Mouse (Mus musculus) heart, postnatal 14 days (tissue): Measurements from ENCODE around the gene Gga2. TPM values are rescaled to one million over a fixed set of nuclear protein-coding genes. Genes with fewer than 3 reads are reported as not detected.

Experiments used
- DNase-seq, 2 experiments: peaks; one replicate each; pipeline ENCODE4 v3.0.0; 2021 to 2022
- intact Hi-C: fragments of 180-260 bp; cut with DNase I; formaldehyde crosslinking; loops from one replicate; pipeline ENCODE4 v1.15.1; 2025
- total RNA-seq, 2 experiments: library from RNA; stranded (reverse); gene quantifications; 2 replicates each; pipeline ENCODE4 v1.2.3; 2021

Gene Gga2
- total RNA-seq, 2 experiments from 2014 or later, result 28.7 to 29.6 TPM

- peak; percentile 40 to 45 for DNase-seq
- intact Hi-C loops, result no loop called here
Measured at GRCm38 (mm10) chr7:122015105-122015504, 5.9 kb downstream of the Gga2 start.

DNA sequence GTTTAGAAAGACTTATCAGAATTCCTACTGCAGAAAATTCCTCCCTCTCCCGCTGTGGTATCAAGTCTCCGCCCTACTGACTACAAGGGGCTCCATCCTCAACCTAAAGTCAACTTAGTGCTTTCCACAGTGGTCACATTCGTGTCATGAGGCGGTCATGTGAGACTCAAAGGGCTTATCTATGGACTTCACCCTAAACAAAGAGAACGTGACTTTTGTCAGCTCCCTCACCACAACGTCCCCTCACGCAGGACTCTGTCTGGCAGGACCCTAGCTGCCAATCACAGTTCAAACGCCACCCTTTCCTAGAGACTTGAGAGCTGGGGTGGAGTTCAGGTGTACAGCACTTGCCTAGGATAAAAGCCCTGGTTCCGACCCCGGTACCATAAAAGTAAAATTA is 8.1 kb downstream of the Gga2 start:
- intact Hi-C loops, result no loop called here
- no peak for DNase-seq

DNA sequence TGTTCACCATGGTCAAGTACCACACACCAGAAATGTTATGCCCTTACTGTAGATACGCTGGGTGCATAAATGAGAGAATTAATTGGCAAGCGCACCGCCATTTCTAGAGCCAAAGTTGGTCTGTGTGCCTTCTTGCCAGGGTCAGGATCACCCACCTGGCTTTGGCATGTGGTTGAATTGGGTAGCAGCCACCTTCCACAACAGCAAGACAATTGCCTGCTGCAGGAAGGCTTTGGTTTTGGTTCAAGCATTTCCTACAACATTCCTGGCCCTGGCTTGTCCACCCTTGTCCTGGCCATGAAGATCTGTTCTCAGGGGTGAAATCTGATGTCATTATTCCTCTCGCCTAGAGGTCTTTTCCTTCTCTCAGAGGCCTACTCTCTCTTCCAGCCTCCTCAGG is 8.7 kb downstream of the Gga2 start:
- peak in 1 of 2 experiments; percentile 25 for DNase-seq
- intact Hi-C loops, result no loop called here

DNA sequence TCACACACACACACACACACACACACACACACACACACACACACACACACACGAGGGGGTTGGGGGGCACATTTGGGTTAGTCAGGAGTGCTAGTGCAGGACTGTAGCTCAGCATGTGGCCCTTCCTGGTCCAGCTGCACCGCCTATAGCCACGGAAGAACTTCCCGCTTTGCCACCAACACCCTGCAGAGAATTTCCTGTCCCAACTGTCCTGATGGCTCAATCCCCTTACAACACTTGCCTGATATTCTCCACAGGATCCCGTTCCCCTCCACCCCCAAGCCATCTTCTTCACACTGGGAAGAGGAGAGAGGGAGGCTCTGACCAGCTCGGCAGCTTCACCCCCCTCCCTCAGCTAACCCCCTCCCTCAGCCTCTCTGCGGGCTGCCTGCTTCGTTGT is 20.6 kb downstream of the Gga2 start:
- DNase-seq, result no peak
- intact Hi-C loops, result no loop called here

- intact Hi-C loops, result no loop called here
- no peak for DNase-seq
Measured at GRCm38 (mm10) chr7:121995961-121996360, 25.1 kb downstream of the Gga2 start.

GRCm38 (mm10) chr7:121981307-121981871 is 39.6 kb downstream of the Gga2 start, which contains the start of gene Cog7:
Gene Cog7, minus strand, starts transcription at chr7:121981711.
- peak; percentile 94 to 95 for DNase-seq
- intact Hi-C loops, result no loop called here

GRCm38 (mm10) chr7:121975031-121975430 is 46.0 kb downstream of the Gga2 start:
- intact Hi-C loops, result no loop called here

GRCm38 (mm10) chr7:121971698-121972097 is 49.3 kb downstream of the Gga2 start:
- intact Hi-C loops, result no loop called here
- DNase-seq, result no peak

More at GRCm38 (mm10) chr7:121975031-121975430, 46.0 kb downstream of the Gga2 start:
- peak; percentile 49 to 62 for DNase-seq

DNA sequence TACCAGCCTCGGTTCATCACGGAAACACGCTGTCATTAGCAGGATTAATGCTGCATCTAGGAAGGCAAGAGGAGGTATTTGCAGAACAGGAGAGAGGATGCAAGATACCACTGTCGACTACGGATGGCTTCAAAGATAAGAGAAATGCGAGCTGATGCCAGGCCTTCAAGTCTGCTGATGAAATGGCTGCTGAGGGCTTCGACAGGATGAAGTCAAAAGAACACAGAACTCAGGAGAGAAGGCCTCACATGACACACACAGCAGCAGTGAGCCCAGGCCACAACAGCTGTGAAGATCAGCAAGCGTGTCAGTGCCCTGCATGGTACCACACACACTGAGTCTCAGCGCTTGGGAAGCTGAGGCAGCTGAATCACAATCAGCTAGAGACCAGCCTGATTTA is 50.8 kb downstream of the Gga2 start:
- intact Hi-C loops, result no loop called here
- DNase-seq, result no peak

GRCm38 (mm10) chr7:121968816-121969215 is 52.2 kb downstream of the Gga2 start:
- intact Hi-C loops, result no loop called here
- no peak for DNase-seq

GRCm38 (mm10) chr7:121968242-121968641 is 52.8 kb downstream of the Gga2 start:
- no peak for DNase-seq
- intact Hi-C loops, result no loop called here

DNA sequence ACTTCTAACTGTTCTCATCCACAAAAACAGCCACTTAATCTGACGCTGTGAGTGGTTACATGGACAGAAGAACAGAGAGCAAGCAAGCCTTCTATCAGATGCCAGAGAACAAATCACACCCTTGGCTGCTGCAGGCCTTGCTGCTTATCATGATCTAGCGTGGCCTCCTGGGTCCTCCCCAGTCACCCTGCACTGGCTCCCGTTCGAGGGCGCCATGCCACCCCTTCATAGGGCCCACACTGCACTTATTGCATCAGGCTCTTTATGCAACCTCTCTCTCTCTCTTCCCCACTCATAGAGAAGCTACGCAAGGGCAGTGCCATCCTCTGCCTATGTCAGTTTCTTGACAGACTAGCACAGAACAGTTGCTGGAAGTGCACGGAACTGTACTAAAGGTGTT is 54.9 kb downstream of the Gga2 start:
- no peak for DNase-seq
- intact Hi-C loops, result no loop called here

DNA sequence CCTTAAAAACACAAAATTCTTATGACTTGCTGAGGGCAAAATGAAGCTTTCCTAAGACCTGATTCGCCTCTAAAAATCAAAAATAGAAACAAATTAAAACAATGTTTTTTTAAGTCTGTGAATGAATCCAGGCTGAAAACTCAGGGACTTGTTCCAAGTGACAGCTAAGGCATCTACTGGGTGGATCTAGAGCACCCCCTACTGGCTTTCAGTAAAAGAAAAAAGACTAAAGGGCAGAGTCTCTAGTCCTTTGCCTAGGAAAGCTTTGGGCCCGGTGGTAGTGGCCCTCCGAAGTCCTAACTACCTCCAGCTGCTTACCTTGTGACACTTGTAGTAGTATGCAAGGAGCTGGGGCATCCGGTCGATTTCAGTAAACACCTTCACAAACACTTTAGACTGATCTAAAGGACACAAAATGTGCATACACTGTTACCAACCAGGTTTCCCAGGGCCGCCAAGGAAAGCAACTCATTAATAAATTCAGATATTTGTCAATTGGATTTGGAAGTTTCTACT is 57.1 kb downstream of the Gga2 start:
- intact Hi-C loops, result loop anchor here (1.0 to 5.0 kb wide), 2 partner anchors 67 to 230 kb away; partner anchors contain the start of gene Scnn1g
- peak; percentile 39 to 62 for DNase-seq

DNA sequence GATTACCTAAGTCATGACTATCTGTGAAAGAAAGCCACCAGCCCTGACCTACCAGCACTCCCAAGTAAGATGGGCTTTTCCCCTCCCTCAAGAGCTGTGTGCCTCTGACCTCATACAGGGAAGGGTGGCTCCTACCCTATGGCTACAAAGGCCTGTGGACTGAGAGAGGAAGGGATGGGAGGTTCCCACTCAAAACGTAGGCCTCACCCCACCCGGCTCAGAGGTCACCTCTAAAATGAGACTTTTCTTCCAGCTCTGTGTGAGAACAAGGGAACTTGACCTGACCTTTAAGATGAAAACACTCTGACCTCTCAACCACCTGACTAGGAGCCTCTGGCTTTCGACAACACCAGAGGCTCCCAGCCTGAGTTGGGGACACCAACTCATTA is 58.5 kb downstream of the Gga2 start:
- intact Hi-C loops, result loop anchor here (5.0 kb wide), 1 partner anchor 65 kb away; no protein-coding TSS in a partner anchor
- DNase-seq, result no peak

- intact Hi-C loops, result loop anchor here (5.0 kb wide), 1 partner anchor 65 kb away; no protein-coding TSS in a partner anchor
- no peak for DNase-seq
Measured at GRCm38 (mm10) chr7:121961913-121962570, 59.0 kb downstream of the Gga2 start.

DNA sequence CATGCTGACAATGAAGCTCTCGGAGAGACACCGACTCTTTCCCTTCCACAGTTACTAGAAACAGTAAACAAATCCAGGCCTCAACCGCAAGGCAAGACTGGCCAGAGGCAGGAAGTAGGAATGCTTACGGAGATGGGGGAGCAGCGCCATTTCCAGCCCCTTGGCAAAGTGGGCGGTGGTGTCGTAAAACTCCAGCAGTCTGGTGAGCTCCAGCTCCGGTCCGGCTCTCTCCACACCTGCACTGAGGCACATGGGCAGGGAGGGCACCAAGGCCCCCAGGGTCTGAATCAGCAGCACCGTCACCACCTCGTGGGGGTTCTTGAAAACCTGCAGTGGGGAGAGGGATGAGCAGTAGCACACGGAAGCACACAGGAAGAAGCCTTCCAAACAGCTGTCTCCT is 65.2 kb downstream of the Gga2 start:
- intact Hi-C loops, result no loop called here
- no peak for DNase-seq

DNA sequence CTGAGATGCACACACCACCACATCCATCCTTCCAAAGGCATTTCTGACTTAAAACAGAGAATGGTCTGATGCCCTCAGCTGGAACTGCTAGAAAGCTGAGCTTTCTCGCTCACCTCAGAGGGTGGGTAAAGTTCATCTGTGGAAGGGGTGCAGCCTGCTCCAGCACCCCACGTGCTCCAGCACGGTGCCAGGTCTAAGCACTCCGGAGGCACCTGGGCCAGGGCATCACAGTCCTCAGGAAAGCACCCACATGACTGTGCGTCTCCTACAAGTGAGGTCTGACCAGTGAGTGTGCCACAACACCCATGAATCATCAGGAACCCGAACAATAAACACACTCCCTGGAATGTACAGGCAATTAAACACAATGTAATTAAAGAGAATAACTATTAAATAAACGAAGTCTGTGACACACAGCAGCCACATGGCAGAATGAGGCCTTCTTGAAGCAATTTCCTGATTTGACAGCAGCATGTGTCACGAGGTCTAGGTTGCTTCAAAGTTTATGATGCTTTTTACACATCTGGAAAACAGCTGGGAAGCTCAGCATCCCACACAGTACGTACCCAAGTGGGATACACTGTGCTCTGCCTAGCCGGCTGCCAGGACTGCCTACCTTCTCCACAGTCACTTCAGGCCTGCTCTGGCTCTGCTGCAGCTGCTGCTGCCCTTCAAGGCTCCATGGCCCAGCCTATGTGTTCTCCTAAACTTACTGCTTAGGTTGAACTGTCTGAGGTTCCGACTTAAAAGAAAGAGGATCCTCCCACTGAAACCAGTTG is 65.9 kb downstream of the Gga2 start:
- no peak for DNase-seq
- intact Hi-C loops, result no loop called here

GRCm38 (mm10) chr7:121947513-121947912 is 73.5 kb downstream of the Gga2 start:
- intact Hi-C loops, result no loop called here

DNA sequence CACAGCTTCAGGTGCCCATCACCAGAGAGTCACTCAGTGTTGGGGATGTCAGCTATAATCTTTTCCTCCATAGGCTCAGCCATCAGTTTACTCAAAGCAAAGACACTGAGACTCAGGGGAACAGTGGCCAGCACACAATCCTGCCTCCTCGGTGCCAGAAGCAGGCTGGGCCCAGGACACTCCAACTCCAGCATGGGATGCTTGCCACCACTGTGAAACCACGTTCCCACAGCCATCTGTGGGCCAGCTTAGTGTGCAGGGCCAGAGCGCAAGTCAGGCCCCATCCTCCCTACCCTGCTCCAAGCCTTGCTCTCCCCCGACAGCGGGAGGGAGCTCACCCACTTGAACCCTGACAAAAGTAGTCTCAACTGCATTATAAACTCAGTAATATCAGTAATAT is 74.8 kb downstream of the Gga2 start:
- DNase-seq, result no peak
- intact Hi-C loops, result no loop called here

More at GRCm38 (mm10) chr7:121947513-121947912, 73.5 kb downstream of the Gga2 start:
- no peak for DNase-seq

- no peak for DNase-seq
- intact Hi-C loops, result no loop called here
Measured at GRCm38 (mm10) chr7:121942371-121942770, 78.7 kb downstream of the Gga2 start.

DNA sequence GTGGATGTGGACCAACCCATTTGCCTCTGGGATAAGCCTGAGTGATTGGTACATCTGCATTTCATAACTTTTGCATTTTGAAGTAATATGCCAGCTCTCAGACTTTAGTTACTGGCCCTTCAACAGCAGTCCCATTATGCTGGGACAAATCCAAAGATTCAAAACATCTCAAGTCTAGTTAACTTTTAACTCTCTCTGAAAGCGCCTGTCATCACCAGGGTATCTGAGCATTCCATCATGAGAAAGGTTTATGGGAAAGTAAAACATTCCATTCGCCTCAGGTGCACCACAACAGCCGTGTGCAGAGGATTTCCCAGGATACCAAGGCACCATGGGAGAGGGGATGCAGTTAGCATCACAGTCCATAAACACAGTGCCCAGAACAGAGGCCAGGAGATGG is 79.4 kb downstream of the Gga2 start:
- DNase-seq, result no peak
- intact Hi-C loops, result no loop called here
